Mouse (Mus musculus): ENCODE results near the gene Rasl2-9. TPM values are rescaled to one million over a fixed set of nuclear protein-coding genes. Genes with fewer than 3 reads are reported as not detected.

Rasl2-9 gene
- total RNA-seq, 1 experiment: 0.27 TPM

DNA sequence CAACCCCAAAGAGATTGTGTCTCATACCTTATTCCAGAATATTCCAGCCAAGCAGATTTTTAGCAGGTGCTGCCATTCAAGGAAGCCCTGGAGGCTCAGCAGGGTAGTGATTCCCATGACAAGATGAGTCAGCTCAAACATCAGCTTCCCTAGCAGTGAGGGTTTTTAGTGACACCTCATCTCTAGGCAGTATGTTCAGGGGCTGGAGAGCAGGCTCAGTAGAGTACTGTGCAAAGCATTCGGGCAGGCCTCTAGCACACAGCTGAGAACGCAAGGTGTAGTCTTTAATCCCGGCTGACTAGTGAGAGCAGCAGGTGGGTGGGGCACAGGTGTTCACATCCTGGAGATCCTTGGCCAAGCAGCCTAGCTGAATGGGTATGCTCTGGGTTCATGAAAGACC is 26.0 kb downstream of the Rasl2-9 start:
- TF ChIP-seq HCFC1 (IDR thresholded peaks at IDR 0.05; ENCODE audit: borderline replicate concordance, insufficient read depth, low read length): no peak
- TF ChIP-seq MAFK (IDR thresholded peaks at IDR 0.05; ENCODE audit: insufficient read depth, low read depth, low read length): 0 out of 2 replicates have a peak, but pooled peaks have one; percentile 26
- no peak overlapping the region for H3K9ac ChIP-seq (ENCODE audit: insufficient read depth, low read depth, low read length, poor library complexity, severe bottlenecking)
- in situ Hi-C loops (cut with MboI; ENCODE audit: low sequenced_read_pairs in 2 of 2, unreplicated experiment in 2 of 2): no loop called here
- no peak overlapping the region for H3K4me3 ChIP-seq (ENCODE audit: insufficient read depth in 1 of 2, low read depth in 1 of 2, low read length in 2 of 2, poor library complexity in 1 of 2, severe bottlenecking in 1 of 2)
- peaks cover 33% of the 10 kb centered on the region for H3K36me3 ChIP-seq (ENCODE audit: control insufficient read depth, insufficient read depth, low read length, poor library complexity, severe bottlenecking)
- H3K9me3 ChIP-seq (ENCODE audit: control insufficient read depth, insufficient read depth, low read depth, low read length): no peaks in the 10 kb centered on the region
- no peak for DNase-seq (ENCODE audit: low read depth, low spot score)
- H3K4me1 ChIP-seq (ENCODE audit: control insufficient read depth in 2 of 2, insufficient read depth in 2 of 2, low read length in 2 of 2, poor library complexity in 1 of 2): peaks cover 2 to 13% of the 10 kb centered on the region in 2 experiments; a peak in 3 of 4 replicates
- no peak overlapping the region for H3K27ac ChIP-seq (ENCODE audit: insufficient read depth, low read depth, low read length, poor library complexity, severe bottlenecking)

DNA sequence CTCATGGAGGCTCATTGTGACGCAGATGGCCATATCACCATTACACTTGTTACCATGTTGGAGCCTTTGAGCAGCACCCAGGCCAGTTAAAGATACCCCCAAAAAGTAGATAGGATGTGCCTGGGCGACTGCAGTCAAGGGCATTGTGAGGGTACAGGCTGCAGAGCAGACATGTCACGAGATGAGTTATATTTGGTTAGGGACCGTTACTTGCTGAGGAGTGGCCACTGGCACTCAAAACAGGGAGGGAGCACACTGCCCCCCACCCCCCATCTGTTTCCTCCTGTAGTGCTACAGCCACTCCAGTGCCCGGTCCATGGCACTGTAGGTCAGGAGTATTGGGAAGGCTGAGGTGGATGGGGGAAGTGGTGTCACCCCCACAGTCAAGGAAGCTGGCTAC is 27.0 kb downstream of the Rasl2-9 start:
- H3K9ac ChIP-seq (ENCODE audit: insufficient read depth, low read depth, low read length, poor library complexity, severe bottlenecking): no peak overlapping the region
- H3K27ac ChIP-seq (ENCODE audit: insufficient read depth, low read depth, low read length, poor library complexity, severe bottlenecking): no peak overlapping the region
- TF ChIP-seq HCFC1 (IDR thresholded peaks at IDR 0.05; ENCODE audit: borderline replicate concordance, insufficient read depth, low read length) (no peak), ZNF384 (IDR thresholded peaks at IDR 0.05; ENCODE audit: low read depth, low read length) (no peak), ZC3H11A (IDR thresholded peaks at IDR 0.05; ENCODE audit: borderline replicate concordance, low read depth, low read length) (no peak), MAFK (IDR thresholded peaks at IDR 0.05; ENCODE audit: insufficient read depth, low read depth, low read length) (no peak), CHD2 (IDR thresholded peaks at IDR 0.05; ENCODE audit: low read depth, low read length) (no peak)
- H3K36me3 ChIP-seq (ENCODE audit: control insufficient read depth, insufficient read depth, low read length, poor library complexity, severe bottlenecking): peaks cover 43% of the 10 kb centered on the region
- no peak for DNase-seq (ENCODE audit: low read depth, low spot score)
- no peaks in the 10 kb centered on the region for H3K9me3 ChIP-seq (ENCODE audit: control insufficient read depth, insufficient read depth, low read depth, low read length)
- H3K4me3 ChIP-seq (ENCODE audit: insufficient read depth in 1 of 2, low read depth in 1 of 2, low read length in 2 of 2, poor library complexity in 1 of 2, severe bottlenecking in 1 of 2): no peak overlapping the region
- in situ Hi-C loops (cut with MboI; ENCODE audit: low sequenced_read_pairs in 2 of 2, unreplicated experiment in 2 of 2): no loop called here
- peaks cover 2 to 13% of the 10 kb centered on the region in 2 experiments; a peak in 3 of 4 replicates for H3K4me1 ChIP-seq (ENCODE audit: control insufficient read depth in 2 of 2, insufficient read depth in 2 of 2, low read length in 2 of 2, poor library complexity in 1 of 2)

DNA sequence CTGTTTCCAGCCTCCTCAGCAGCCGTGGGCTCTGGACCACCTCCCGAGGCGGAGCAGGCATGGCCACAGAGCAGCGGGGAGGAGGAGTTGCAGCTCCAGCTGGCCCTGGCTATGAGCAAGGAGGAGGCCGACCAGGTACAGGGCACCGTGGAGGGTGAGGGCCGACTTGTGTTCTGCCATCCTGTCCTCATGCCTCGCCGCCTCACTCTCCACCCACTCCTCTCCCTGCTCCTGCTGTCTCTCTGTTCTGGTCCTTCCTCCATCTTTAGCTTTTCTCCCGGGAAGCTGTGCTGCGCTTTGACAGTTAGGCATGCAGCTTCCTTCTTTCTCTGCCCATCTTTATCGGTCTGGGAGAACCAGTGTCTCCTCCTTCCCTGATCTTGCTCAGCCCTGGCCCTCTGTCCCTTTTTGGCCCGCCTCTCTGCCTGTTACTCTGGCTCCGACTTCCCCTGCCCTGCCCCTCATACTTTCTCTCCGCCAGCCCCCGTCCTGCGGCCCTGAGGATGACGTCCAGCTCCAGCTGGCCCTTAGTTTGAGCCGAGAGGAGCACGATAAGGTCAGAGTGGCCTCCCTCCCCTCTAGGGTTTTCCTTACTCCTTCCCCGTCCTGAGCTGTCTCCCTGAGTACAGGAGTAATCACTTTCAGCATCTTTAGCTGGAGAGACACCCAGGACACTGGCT is 32.8 kb downstream of the Rasl2-9 start:
- Histone ChIP-seq H3K9me3 (ENCODE audit: control insufficient read depth, insufficient read depth, low read depth, low read length) (no peaks in the 10 kb centered on the region), H3K4me3 (ENCODE audit: insufficient read depth in 1 of 2, low read depth in 1 of 2, low read length in 2 of 2, poor library complexity in 1 of 2, severe bottlenecking in 1 of 2) (no peak overlapping the region), H3K36me3 (ENCODE audit: control insufficient read depth, insufficient read depth, low read length, poor library complexity, severe bottlenecking) (peaks cover 66% of the 10 kb centered on the region), H3K4me1 (ENCODE audit: control insufficient read depth in 2 of 2, insufficient read depth in 2 of 2, low read length in 2 of 2, poor library complexity in 1 of 2) (no peaks in the 10 kb centered on the region), H3K9ac (ENCODE audit: insufficient read depth, low read depth, low read length, poor library complexity, severe bottlenecking) (no peak overlapping the region), H3K27ac (ENCODE audit: insufficient read depth, low read depth, low read length, poor library complexity, severe bottlenecking) (no peak overlapping the region)
- TF ChIP-seq CHD2 (IDR thresholded peaks at IDR 0.05; ENCODE audit: low read depth, low read length) (no peak), ZNF384 (IDR thresholded peaks at IDR 0.05; ENCODE audit: low read depth, low read length) (no peak), ZC3H11A (IDR thresholded peaks at IDR 0.05; ENCODE audit: borderline replicate concordance, low read depth, low read length) (no peak), MAFK (IDR thresholded peaks at IDR 0.05; ENCODE audit: insufficient read depth, low read depth, low read length) (no peak), HCFC1 (IDR thresholded peaks at IDR 0.05; ENCODE audit: borderline replicate concordance, insufficient read depth, low read length) (no peak)
- in situ Hi-C loops (cut with MboI; ENCODE audit: low sequenced_read_pairs in 2 of 2, unreplicated experiment in 2 of 2): no loop called here
- no peak for DNase-seq (ENCODE audit: low read depth, low spot score)

DNA sequence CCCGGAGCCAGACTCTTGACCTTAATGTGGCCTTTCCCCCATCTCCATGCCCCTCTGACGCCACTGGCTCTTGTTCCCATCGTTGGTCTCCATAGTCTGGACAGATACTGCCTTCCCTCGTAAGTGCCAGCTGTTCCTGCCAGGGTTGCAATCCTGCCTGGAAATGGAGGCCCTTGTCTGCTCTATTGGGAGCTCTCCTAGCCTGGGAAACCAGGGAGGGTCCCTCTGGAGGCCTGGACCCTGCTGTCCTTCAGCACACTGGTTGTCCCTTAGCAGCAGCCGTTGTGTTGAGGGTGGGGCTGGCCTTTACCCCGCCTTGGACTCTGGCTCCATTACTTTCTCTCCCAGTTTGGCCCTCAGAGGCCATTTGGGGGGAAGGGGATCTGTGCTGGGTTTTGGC is 33.4 kb downstream of the Rasl2-9 start:
- Histone ChIP-seq H3K36me3 (ENCODE audit: control insufficient read depth, insufficient read depth, low read length, poor library complexity, severe bottlenecking) (peaks cover 64% of the 10 kb centered on the region), H3K9me3 (ENCODE audit: control insufficient read depth, insufficient read depth, low read depth, low read length) (no peaks in the 10 kb centered on the region), H3K4me1 (ENCODE audit: control insufficient read depth in 2 of 2, insufficient read depth in 2 of 2, low read length in 2 of 2, poor library complexity in 1 of 2) (no peaks in the 10 kb centered on the region), H3K27ac (ENCODE audit: insufficient read depth, low read depth, low read length, poor library complexity, severe bottlenecking) (no peak overlapping the region), H3K9ac (ENCODE audit: insufficient read depth, low read depth, low read length, poor library complexity, severe bottlenecking) (no peak overlapping the region), H3K4me3 (ENCODE audit: insufficient read depth in 1 of 2, low read depth in 1 of 2, low read length in 2 of 2, poor library complexity in 1 of 2, severe bottlenecking in 1 of 2) (no peak overlapping the region)
- DNase-seq (ENCODE audit: low read depth, low spot score): no peak
- TF ChIP-seq MAFK (IDR thresholded peaks at IDR 0.05; ENCODE audit: insufficient read depth, low read depth, low read length) (no peak), HCFC1 (IDR thresholded peaks at IDR 0.05; ENCODE audit: borderline replicate concordance, insufficient read depth, low read length) (no peak), ZC3H11A (IDR thresholded peaks at IDR 0.05; ENCODE audit: borderline replicate concordance, low read depth, low read length) (no peak), CHD2 (IDR thresholded peaks at IDR 0.05; ENCODE audit: low read depth, low read length) (no peak), ZNF384 (IDR thresholded peaks at IDR 0.05; ENCODE audit: low read depth, low read length) (no peak)
- in situ Hi-C loops (cut with MboI; ENCODE audit: low sequenced_read_pairs in 2 of 2, unreplicated experiment in 2 of 2): no loop called here

Measured in ES-E14 (cell line).